Mouse (Mus musculus) lung, embryonic 15.5 days (tissue): Measurements from ENCODE around the gene Spic. TPM values are rescaled to one million over a fixed set of nuclear protein-coding genes. Genes with fewer than 3 reads are reported as not detected.

Experiments
- ATAC-seq: fragments of 200-750 bp; cut with Nextera tagmentation; 2 replicates; pipeline ENCODE4 v1.8.0; 2017; ENCODE audit warnings: moderate number of reproducible peaks, borderline replicate concordance; ENCODE audit not compliant: low FRiP score, low TSS enrichment; ENCODE audit errors: extremely low read depth
- H3K27ac ChIP-seq: fragments of 300-500 bp; sonication (generic); 2 replicates; pipeline ENCODE4 v1.5.1; 2015; ENCODE audit warnings: moderate library complexity, mild to moderate bottlenecking, inconsistent platforms
- H3K27me3 ChIP-seq: fragments of 300-500 bp; sonication (generic); 2 replicates; pipeline ENCODE4 v1.6.1; 2015; ENCODE audit warnings: inconsistent platforms
- H3K36me3 ChIP-seq: fragments of 300-500 bp; sonication (generic); 2 replicates; pipeline ENCODE4 v1.6.1; 2015; ENCODE audit warnings: inconsistent platforms
- H3K4me1 ChIP-seq: fragments of 300-500 bp; sonication (generic); 2 replicates; pipeline ENCODE4 v1.6.1; 2015; ENCODE audit warnings: inconsistent platforms
- H3K4me2 ChIP-seq: fragments of 300-500 bp; sonication (generic); 2 replicates; pipeline ENCODE4 v1.6.1; 2015; ENCODE audit warnings: inconsistent platforms, mild to moderate bottlenecking, moderate library complexity
- H3K4me3 ChIP-seq: fragments of 300-500 bp; sonication (generic); 2 replicates; pipeline ENCODE4 v1.5.1; 2015; ENCODE audit warnings: mild to moderate bottlenecking, inconsistent platforms
- H3K9ac ChIP-seq: fragments of 300-500 bp; sonication (generic); 2 replicates; pipeline ENCODE4 v1.6.1; 2015; ENCODE audit warnings: inconsistent platforms
- H3K9me3 ChIP-seq: fragments of 300-500 bp; sonication (generic); 2 replicates; pipeline ENCODE4 v1.6.1; 2016; ENCODE audit warnings: inconsistent platforms
- WGBS: fragments of 180-500 bp; shearing (Covaris S2); methylation state at CpG from one replicate; pipeline ENCODE4 v1.1.7; 2015; 5-methylcytosine and 5-hydroxymethylcytosine counted together
- polyA plus RNA-seq: library from polyadenylated mRNA; unstranded; fragments of >200 nt; fragmentation: Nextera tagmentation; extraction: Ambion mirVana; gene quantifications from 2 replicates; pipeline ENCODE4 v1.2.1, GENCODE M21; 2015

Gene Spic
- polyA plus RNA-seq, 1 experiment from 2014 or later, result 0.81 TPM

DNA sequence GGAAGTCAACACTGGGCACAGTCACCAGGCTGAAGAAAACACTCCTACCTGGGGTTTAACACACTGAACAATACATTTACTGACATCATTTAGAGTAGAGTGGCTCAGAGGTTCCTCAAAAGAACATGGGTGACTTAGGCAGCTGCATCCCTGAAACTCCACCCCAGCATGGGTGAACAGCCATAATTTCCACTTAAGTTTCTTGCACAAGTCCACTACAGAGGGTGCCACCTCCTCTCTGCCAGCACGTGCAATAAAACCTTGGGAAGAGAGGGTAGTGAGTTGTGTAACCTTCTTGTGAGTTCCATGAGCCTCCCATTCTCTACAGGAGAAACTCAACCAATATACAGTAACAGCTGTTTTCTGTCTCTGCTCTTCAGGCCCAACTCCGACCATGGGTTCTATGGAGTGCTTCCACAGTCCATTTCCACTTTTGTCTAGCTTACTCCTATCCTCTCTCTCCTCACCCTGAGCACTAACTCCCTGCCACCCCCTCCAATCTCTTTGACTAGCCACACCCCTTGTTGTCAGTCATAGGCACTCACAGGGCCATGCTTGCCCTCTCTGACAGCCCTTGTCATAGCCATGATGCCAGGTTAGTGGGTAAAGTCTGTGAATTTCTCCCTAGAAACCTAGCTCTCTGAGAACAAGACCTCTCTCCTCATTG is 54.0 kb downstream of the Spic start:
- no peak overlapping the region for H3K27ac ChIP-seq
- H3K4me1 ChIP-seq, result no peaks in the 10 kb centered on the region
- H3K4me3 ChIP-seq, result no peak overlapping the region
- ATAC-seq, result no peak
- WGBS, result 70% methylated on average over 2 of the region's 2 CpGs
- H3K4me2 ChIP-seq, result no peak overlapping the region
- H3K9ac ChIP-seq, result no peak overlapping the region
- no peaks in the 10 kb centered on the region for H3K27me3 ChIP-seq
- H3K9me3 ChIP-seq, result no peaks in the 10 kb centered on the region
- no peaks in the 10 kb centered on the region for H3K36me3 ChIP-seq

DNA sequence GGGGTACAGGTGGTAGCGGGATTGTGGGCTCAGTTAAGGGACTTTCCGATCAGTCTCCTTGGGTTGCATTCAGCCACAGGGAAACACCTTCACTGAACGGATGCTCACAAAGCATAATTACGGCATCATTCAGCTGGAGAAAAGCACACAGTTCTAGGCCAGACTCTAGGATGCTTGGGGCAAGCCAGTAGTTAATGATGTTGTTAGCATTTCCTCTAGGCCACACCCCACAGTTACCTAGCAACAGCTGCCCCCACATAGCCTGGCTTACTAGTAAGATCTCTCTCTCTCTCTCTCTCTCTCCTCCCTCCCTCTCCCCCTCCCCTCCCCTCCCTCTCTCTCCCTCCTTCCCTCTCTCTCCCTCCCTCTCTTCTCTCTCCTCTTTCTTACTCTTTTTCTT is 57.8 kb downstream of the Spic start:
- Histone ChIP-seq H3K27ac (no peak overlapping the region), H3K4me2 (no peak overlapping the region), H3K9ac (no peak overlapping the region), H3K4me3 (no peak overlapping the region), H3K27me3 (no peaks in the 10 kb centered on the region), H3K36me3 (no peaks in the 10 kb centered on the region), H3K4me1 (no peaks in the 10 kb centered on the region), H3K9me3 (no peaks in the 10 kb centered on the region)
- no peak for ATAC-seq
- 72% methylated on average over 4 of the region's 4 CpGs for WGBS

DNA sequence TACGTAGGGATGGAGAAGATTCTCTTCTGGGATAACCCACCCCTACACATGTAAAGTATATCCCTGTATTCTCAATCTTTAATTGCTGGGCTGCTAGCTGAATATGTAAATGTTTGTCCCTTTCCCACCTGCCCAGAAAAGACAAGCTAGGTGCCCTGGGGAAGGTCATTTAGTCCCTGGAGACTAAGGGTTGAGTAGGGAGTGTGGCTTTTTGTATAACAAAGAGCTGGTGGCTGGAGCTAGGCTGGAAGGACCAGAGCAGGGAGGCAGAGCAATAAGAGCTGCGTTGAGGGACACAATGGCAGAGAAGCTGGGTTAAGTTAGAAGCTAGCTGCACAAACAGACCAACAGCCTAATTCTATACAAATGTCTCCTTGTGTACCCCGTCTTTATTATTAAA is 58.6 kb downstream of the Spic start:
- WGBS, result 74% methylated on average over 3 of the region's 3 CpGs
- H3K9ac ChIP-seq, result no peak overlapping the region
- no peak for ATAC-seq

More for the DNA sequence above, 58.6 kb downstream of the Spic start:
- no peak overlapping the region for H3K4me2 ChIP-seq
- no peaks in the 10 kb centered on the region for H3K4me1 ChIP-seq
- no peak overlapping the region for H3K27ac ChIP-seq
- no peaks in the 10 kb centered on the region for H3K9me3 ChIP-seq
- H3K27me3 ChIP-seq, result no peaks in the 10 kb centered on the region
- no peak overlapping the region for H3K4me3 ChIP-seq
- no peaks in the 10 kb centered on the region for H3K36me3 ChIP-seq

Other genes with a start within 250 kb of the Spic start
- 0.19 TPM in 2 replicates for gene Sycp3, start 225.4 kb downstream of the Spic start, polyA plus RNA-seq
- gene Chpt1, start 180.9 kb downstream of the Spic start, polyA plus RNA-seq, result 43.0 and 44.4 TPM in 2 replicates
- 0.32 and 2.5 TPM in 2 replicates for gene Mybpc1, start 79.9 kb downstream of the Spic start, polyA plus RNA-seq
- 204 and 207 TPM in 2 replicates for gene Arl1, start 45.8 kb upstream of the Spic start, polyA plus RNA-seq
- 13.5 and 15.6 TPM in 2 replicates for gene Utp20, start 141.8 kb upstream of the Spic start, polyA plus RNA-seq
- 0.03 and 0.11 TPM in 2 replicates for gene Slc5a8, start 201.0 kb upstream of the Spic start, polyA plus RNA-seq